Mouse (Mus musculus) midbrain, embryonic 14.5 days (tissue): ENCODE results near the gene Krtcap2. TPM values are rescaled to one million over a fixed set of nuclear protein-coding genes. Genes with fewer than 3 reads are reported as not detected.
A peak's percentile ranks its signal among the peaks of the same experiment; 100 is the strongest.

ENCODE experiments used
- ATAC-seq: fragments of 200-750 bp; cut with Nextera tagmentation; 2 replicates; pipeline ENCODE4 v1.8.0; 2017; ENCODE audit warnings: moderate number of reproducible peaks, moderate library complexity; ENCODE audit not compliant: low FRiP score, low TSS enrichment
- DNase-seq: peaks from one replicate; pipeline ENCODE4 v3.0.0-alpha.2; 2015
- H3K27ac ChIP-seq: fragments of 300-500 bp; sonication (generic); replicated peaks from 2 replicates; pipeline ENCODE4 v1.5.1; 2014; ENCODE audit warnings: mild to moderate bottlenecking, low read depth, low read length, moderate library complexity
- H3K27me3 ChIP-seq: fragments of 300-500 bp; sonication (generic); 2 replicates; pipeline ENCODE4 v1.6.1; 2014; ENCODE audit warnings: low read length, control low read depth, mixed read lengths; ENCODE audit not compliant: control insufficient read depth, insufficient read depth
- H3K36me3 ChIP-seq: fragments of 300-500 bp; sonication (generic); 2 replicates; pipeline ENCODE4 v1.6.1; 2014; ENCODE audit warnings: low read length, control low read depth; ENCODE audit not compliant: control insufficient read depth, insufficient read depth
- H3K4me1 ChIP-seq: fragments of 300-500 bp; sonication (generic); 2 replicates; pipeline ENCODE4 v1.6.1; 2014; ENCODE audit warnings: mild to moderate bottlenecking, antibody characterized with exemption, low read length, control low read depth; ENCODE audit not compliant: control insufficient read depth, insufficient read depth
- H3K4me2 ChIP-seq: fragments of 300-500 bp; sonication (generic); 2 replicates; pipeline ENCODE4 v1.6.1; 2014; ENCODE audit warnings: mild to moderate bottlenecking, low read length, moderate library complexity
- H3K4me3 ChIP-seq: fragments of 300-500 bp; sonication (generic); replicated peaks from 2 replicates; pipeline ENCODE4 v1.5.1; 2014; ENCODE audit warnings: low read depth, low read length
- H3K9ac ChIP-seq: fragments of 300-500 bp; sonication (generic); replicated peaks from 2 replicates; pipeline ENCODE4 v1.6.1; 2014; ENCODE audit warnings: mild to moderate bottlenecking, low read length, moderate library complexity
- H3K9me3 ChIP-seq: fragments of 300-500 bp; sonication (generic); 2 replicates; pipeline ENCODE4 v1.6.1; 2016; ENCODE audit warnings: low read length, control low read depth, mixed read lengths; ENCODE audit not compliant: control insufficient read depth
- WGBS: fragments of 180-500 bp; shearing (Covaris S2); extraction: QIAGEN DNeasy Blood & Tissue Kit; methylation state at CpG from one replicate; pipeline ENCODE4 v1.1.7; 2014; 5-methylcytosine and 5-hydroxymethylcytosine counted together
- polyA plus RNA-seq: library from polyadenylated mRNA; unstranded; fragments of >200 nt; fragmentation: Nextera tagmentation; extraction: Ambion mirVana; gene quantifications from 2 replicates; pipeline ENCODE4 v1.2.1, GENCODE M21; 2014

Gene Krtcap2
- polyA plus RNA-seq, 1 experiment from 2014 or later: 199 TPM

DNA sequence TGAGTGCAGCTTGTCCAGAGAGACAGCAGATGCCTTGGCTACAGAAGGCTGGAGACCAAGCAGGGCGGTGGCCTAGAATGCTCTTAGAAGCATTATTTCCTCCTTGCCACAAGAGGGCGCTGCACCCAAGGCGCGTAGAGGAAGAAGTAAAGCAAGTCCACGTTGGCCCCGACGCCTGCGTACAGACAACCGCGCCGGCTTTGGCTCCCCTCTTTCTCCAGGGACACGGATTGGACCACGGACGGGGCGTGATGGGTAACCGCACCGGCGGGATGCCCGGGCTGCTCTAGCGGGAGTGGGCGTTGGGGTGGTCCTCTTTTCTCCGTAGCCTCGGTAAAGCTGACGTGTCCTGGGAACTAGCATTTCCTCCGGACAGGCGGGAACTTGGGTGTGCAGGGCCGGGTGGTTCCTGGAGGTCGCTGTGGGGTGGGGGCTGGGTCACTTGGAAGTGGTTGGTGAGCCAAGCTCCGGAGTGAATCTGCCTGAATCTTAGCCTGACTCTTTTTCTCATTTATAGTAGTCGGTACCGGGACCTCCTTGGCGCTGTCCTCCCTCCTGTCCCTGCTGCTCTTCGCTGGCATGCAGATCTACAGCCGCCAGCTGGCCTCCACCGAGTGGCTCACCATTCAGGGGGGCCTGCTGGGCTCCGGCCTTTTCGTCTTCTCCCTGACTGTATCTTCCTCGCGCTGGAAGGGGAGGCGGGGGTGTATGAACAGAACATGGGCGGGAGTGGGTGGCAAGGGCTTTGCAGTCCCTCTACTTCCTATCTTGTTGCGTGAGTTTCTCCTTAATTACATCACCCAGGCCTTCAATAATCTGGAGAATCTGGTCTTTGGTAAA is 715 bp downstream of the Krtcap2 start, which contains the start of gene Trim46:
Trim46 (minus strand) TSS at position 49 of the 840 bp plus-strand sequence.
- Histone ChIP-seq H3K36me3 (peaks cover 20% of the 10 kb centered on the region), H3K4me2 (peak within 1 kb of the TSS; percentile 84), H3K4me1 (peaks cover 44% of the 10 kb centered on the region), H3K9me3 (no peaks in the 10 kb centered on the region), H3K9ac (peak within 1 kb of the TSS; percentile 74), H3K4me3 (peak within 1 kb of the TSS; percentile 63), H3K27me3 (no peaks in the 10 kb centered on the region), H3K27ac (peak within 1 kb of the TSS; percentile 96)
- peak; percentile 95 for DNase-seq
- under 1% methylated on average over 42 of the region's 42 CpGs for WGBS
- ATAC-seq: peak; percentile 55

DNA sequence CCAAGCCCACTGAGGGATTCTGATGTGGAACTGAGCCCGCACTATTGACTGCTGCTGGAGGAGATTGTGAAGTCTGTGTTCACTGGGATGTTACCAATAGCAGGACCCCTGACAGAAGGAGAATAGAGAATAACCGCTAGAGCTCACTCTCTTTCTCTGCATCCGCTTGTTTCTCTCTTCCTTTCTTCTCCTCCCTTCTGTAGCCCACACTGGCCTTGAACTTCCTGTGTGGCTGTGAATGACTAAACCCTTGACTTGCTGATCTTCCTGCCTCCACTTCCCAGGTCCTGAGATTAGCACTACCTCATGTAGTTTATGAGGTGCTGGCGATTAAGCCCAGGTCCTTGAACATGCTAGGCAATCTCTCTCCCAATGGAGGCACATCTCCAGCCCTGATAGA is 1.7 kb downstream of the Krtcap2 start:
- H3K4me1 ChIP-seq: peaks cover 42% of the 10 kb centered on the region
- H3K4me3 ChIP-seq: peak overlapping the region; percentile 63; the same call in 1 of the 2 replicates
- no peak for DNase-seq
- ATAC-seq: no peak
- WGBS: 90% methylated on average over 4 of the region's 4 CpGs
- H3K27me3 ChIP-seq: no peaks in the 10 kb centered on the region
- H3K9me3 ChIP-seq: no peaks in the 10 kb centered on the region
- peak overlapping the region; percentile 84 for H3K4me2 ChIP-seq
- H3K27ac ChIP-seq: no peak overlapping the region
- H3K36me3 ChIP-seq: peaks cover 10% of the 10 kb centered on the region
- no peak overlapping the region for H3K9ac ChIP-seq

DNA sequence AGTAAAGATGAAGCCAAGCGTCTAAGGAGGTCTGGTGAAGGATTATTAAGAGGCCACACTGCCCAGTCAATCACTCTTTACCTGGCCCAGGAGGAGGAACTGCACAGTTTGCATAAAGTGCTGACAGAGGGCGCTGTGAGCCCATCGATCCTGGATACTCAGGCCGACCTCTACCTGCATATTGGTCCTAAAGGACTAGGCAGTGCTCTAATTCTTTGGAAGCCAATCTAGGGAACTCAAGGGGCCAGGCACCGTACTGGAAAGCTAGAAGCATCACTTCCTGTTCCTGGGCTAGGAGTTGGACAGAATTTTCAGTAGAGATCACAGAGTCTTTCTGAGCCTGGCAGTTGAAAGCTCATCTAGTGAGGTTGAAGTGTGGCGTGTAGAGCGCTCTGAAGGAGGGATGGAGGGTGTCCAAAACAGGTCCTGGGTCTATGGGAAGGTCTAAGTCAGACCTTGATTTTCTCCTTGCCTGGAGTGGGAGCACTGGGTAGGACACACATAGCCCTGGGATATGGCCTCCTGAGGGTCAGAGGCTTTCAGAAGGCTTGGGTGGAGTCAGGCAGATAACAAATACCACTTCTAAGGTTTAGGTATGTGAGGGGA is 4.8 kb downstream of the Krtcap2 start:
- no peak overlapping the region for H3K9ac ChIP-seq
- DNase-seq (peak; percentile 72), ATAC-seq (no peak)
- peaks cover 3% of the 10 kb centered on the region; the same call in 1 of the 2 replicates for H3K36me3 ChIP-seq
- H3K4me1 ChIP-seq: peaks cover 22% of the 10 kb centered on the region; the same call in 1 of the 2 replicates
- H3K4me2 ChIP-seq: no peak overlapping the region
- no peaks in the 10 kb centered on the region for H3K9me3 ChIP-seq
- H3K4me3 ChIP-seq: no peak overlapping the region
- no peak overlapping the region for H3K27ac ChIP-seq
- 22% methylated on average over 7 of the region's 7 CpGs for WGBS
- H3K27me3 ChIP-seq: no peaks in the 10 kb centered on the region

DNA sequence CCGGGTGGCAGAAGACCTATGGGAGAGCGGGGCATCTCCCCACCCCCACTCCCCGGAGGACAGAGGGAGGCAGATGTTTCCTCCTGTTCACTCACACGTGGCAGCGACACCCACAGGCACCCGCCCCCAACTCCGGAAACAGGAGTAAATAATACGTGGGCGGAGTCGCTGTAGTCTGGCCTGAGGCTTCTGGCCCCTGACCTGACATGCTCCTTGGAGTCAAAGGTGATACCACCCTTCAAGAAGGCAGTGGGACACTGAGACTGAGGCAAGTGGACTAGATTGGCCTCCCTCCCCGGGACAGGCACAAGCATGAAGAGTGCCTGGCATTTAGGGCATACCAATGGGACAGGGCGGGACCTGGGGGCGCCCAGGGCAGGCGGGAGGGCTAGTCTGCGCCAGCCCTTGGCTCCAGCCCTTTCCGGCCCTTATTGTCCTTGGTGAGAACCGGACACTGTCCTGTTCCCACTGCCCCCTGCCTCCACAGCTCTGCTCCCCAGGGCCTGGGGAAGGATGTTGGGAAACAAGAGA is 5.7 kb downstream of the Krtcap2 start:
- H3K36me3 ChIP-seq: peaks cover 3% of the 10 kb centered on the region; the same call in 1 of the 2 replicates
- H3K4me2 ChIP-seq: peak overlapping the region; percentile 7
- H3K4me1 ChIP-seq: peaks cover 17% of the 10 kb centered on the region; the same call in 1 of the 2 replicates
- H3K27me3 ChIP-seq: no peaks in the 10 kb centered on the region
- H3K27ac ChIP-seq: no peak overlapping the region
- no peak overlapping the region for H3K9ac ChIP-seq
- WGBS: 6% methylated on average over 17 of the region's 17 CpGs
- H3K4me3 ChIP-seq: no peak overlapping the region
- no peaks in the 10 kb centered on the region for H3K9me3 ChIP-seq
- DNase-seq: peak; percentile 22
- ATAC-seq: no peak

DNA sequence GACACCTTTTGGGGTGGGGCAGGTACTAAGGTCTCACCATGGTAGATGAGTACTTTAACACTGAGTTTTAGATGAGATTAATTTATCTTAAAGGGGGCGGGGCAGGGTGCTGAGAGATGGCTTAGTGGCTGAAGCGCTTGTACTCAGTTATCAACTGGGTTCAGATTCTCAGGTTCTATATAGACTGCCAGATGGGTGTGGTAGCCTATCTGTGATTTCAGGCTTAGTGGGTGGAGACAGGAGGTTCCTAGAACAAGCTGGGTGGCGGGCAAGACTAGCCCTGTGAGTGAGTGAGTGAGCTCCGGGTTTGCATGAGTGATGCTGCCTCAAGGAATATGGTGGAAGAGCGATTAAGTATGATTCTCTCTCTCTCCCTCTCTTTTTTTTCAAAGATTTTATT is 9.2 kb downstream of the Krtcap2 start:
- DNase-seq (no peak), ATAC-seq (no peak)
- Histone ChIP-seq H3K9me3 (no peaks in the 10 kb centered on the region), H3K4me1 (0 out of 2 replicates have a peak, but pooled peaks cover 9% of the 10 kb centered on the region), H3K4me3 (no peak overlapping the region), H3K36me3 (no peaks in the 10 kb centered on the region), H3K27me3 (no peaks in the 10 kb centered on the region), H3K9ac (no peak overlapping the region), H3K27ac (no peak overlapping the region), H3K4me2 (no peak overlapping the region)
- WGBS: 89% methylated on average over 5 of the region's 5 CpGs

DNA sequence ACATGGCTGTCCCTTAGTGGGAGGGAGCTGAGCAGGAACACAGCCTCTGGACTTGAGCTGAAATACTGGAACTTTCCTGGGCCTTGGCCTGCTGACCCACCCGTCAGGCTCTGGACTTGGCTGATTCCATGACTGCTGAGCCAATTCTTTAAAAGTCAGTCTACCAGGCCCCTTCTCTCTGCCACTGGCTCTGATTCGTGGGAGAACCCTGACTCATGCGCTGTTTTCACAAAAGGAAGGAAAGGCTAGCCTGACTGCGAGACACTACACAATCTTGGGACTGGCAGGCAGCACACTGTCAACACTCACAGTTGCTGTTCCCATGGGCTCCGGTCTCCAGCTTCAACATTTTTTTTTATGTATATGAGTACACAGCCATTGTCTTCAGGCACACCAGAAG is 10.4 kb downstream of the Krtcap2 start:
- Histone ChIP-seq H3K27ac (no peak overlapping the region), H3K4me3 (no peak overlapping the region), H3K27me3 (no peaks in the 10 kb centered on the region), H3K36me3 (no peaks in the 10 kb centered on the region), H3K4me1 (0 out of 2 replicates have a peak, but pooled peaks cover 3% of the 10 kb centered on the region), H3K9me3 (no peaks in the 10 kb centered on the region), H3K9ac (no peak overlapping the region), H3K4me2 (no peak overlapping the region)
- DNase-seq (no peak), ATAC-seq (no peak)
- WGBS: 83% methylated on average over 5 of the region's 5 CpGs

DNA sequence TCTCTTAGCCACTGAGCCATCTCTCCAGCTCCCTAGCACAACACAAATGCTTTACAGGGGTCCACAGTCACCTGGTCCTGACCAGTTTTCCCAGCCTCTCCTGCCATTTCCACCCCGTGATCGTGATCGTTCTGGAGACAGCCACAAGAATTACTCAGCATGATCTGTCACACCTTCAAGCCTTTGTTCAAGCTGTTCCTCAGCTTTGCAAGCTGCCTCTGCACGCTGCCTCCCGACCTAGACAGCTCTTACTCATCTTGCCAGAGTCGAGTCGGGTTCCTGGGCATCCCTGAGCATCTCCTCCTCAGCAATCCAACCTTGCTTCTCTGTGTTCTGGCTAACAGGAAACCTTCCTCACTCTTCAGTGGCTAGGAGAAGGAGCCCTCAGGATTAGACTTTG is 13.3 kb downstream of the Krtcap2 start, which contains the start of gene Dpm3:
Dpm3 (plus strand) TSS at position 283 of the 400 bp plus-strand sequence.
- Histone ChIP-seq H3K4me1 (no peaks in the 10 kb centered on the region), H3K36me3 (no peaks in the 10 kb centered on the region), H3K9me3 (no peaks in the 10 kb centered on the region), H3K27ac (no peak within 1 kb of the TSS), H3K4me2 (no peak within 1 kb of the TSS), H3K9ac (no peak within 1 kb of the TSS), H3K4me3 (no peak within 1 kb of the TSS), H3K27me3 (no peaks in the 10 kb centered on the region)
- ATAC-seq: no peak
- DNase-seq: no peak
- WGBS: 53% methylated on average over 7 of the region's 7 CpGs

DNA sequence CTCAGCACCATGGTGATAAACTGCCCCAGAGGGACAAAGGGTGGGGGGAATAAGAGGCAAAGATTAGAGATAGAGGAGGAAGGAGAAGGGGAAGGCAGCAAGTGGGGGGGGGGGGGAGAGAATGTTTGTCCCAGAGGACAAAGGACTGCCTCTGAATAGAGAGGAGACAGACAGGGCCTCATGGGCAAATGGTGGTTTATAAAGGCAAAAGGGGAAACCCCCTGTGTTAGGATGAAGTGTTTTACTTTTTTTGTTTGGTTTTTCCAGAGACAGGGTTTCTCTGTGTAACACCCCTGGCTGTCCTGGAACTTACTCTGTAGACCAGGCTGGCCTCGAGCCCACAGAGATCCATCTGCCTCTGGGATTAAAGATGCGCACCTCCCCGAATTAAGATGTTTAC is 14.4 kb downstream of the Krtcap2 start:
- H3K4me2 ChIP-seq: no peak overlapping the region

More for the DNA sequence above, 14.4 kb downstream of the Krtcap2 start:
- Histone ChIP-seq H3K36me3 (no peaks in the 10 kb centered on the region), H3K4me1 (no peaks in the 10 kb centered on the region), H3K27ac (no peak overlapping the region), H3K9ac (no peak overlapping the region), H3K27me3 (no peaks in the 10 kb centered on the region), H3K4me3 (no peak overlapping the region), H3K9me3 (no peaks in the 10 kb centered on the region)
- ATAC-seq: no peak
- DNase-seq: no peak
- WGBS: 43% methylated on average over 3 of the region's 3 CpGs
